Mouse (Mus musculus): ENCODE data around the gene Gm21783. TPM values are rescaled to one million over a fixed set of nuclear protein-coding genes. Genes with fewer than 3 reads are reported as not detected.

The Gm21783 gene
- not detected for polyA plus RNA-seq (2017; shearing (Covaris generic))

GRCm38 (mm10) chrY:44981163-44981562 lies at the start of gene Gm21783:
Gene Gm21783 (minus strand): TSS chrY:44981263.

Data from CD4-positive, CD25-positive, alpha-beta regulatory T cell, adult 9 weeks (primary cell).